Mouse (Mus musculus) hindbrain, embryonic 14.5 days (tissue): ENCODE results near the gene Comtd1. TPM values are rescaled to one million over a fixed set of nuclear protein-coding genes. Genes with fewer than 3 reads are reported as not detected.

Experiments
- ATAC-seq: fragments of 200-750 bp; cut with Nextera tagmentation; 2 replicates; pipeline ENCODE4 v1.8.0; 2017; ENCODE audit warnings: moderate number of reproducible peaks, mild to moderate bottlenecking, moderate TSS enrichment, moderate library complexity; ENCODE audit not compliant: low FRiP score
- DNase-seq: peaks from one replicate; pipeline ENCODE4 v3.0.0-alpha.2; 2015; ENCODE audit warnings: low spot score
- H3K27ac ChIP-seq: fragments of 300-500 bp; sonication (generic); 2 replicates; pipeline ENCODE4 v1.5.1; 2014; ENCODE audit warnings: mild to moderate bottlenecking, moderate library complexity
- H3K27me3 ChIP-seq: fragments of 300-500 bp; sonication (generic); 2 replicates; pipeline ENCODE4 v1.6.1; 2014; ENCODE audit warnings: mild to moderate bottlenecking, low read length, mixed read lengths; ENCODE audit not compliant: control insufficient read depth, insufficient read depth
- H3K36me3 ChIP-seq: fragments of 300-500 bp; sonication (generic); replicated peaks from 2 replicates; pipeline ENCODE4 v1.6.1; 2014; ENCODE audit not compliant: control insufficient read depth, insufficient read depth
- H3K4me1 ChIP-seq: fragments of 300-500 bp; sonication (generic); replicated peaks from 2 replicates; pipeline ENCODE4 v1.6.1; 2014; ENCODE audit warnings: antibody characterized with exemption, low read length, mixed read lengths; ENCODE audit not compliant: control insufficient read depth, insufficient read depth
- H3K4me2 ChIP-seq: fragments of 300-500 bp; sonication (generic); replicated peaks from 2 replicates; pipeline ENCODE4 v1.6.1; 2014; ENCODE audit warnings: mild to moderate bottlenecking, moderate library complexity
- H3K4me3 ChIP-seq: fragments of 300-500 bp; sonication (generic); replicated peaks from 2 replicates; pipeline ENCODE4 v1.5.1; 2014; ENCODE audit warnings: mild to moderate bottlenecking, low read length
- H3K9ac ChIP-seq: fragments of 300-500 bp; sonication (generic); 2 replicates; pipeline ENCODE4 v1.6.1; 2014
- H3K9me3 ChIP-seq: fragments of 300-500 bp; sonication (generic); 2 replicates; pipeline ENCODE4 v1.6.1; 2016; ENCODE audit warnings: low read length; ENCODE audit not compliant: control insufficient read depth
- WGBS: fragments of 180-500 bp; shearing (Covaris S2); extraction: QIAGEN DNeasy Blood & Tissue Kit; methylation state at CpG from one replicate; pipeline ENCODE4 v1.1.7; 2014; 5-methylcytosine and 5-hydroxymethylcytosine counted together
- polyA plus RNA-seq: library from polyadenylated mRNA; unstranded; fragments of >200 nt; fragmentation: Nextera tagmentation; extraction: Ambion mirVana; gene quantifications from 2 replicates; pipeline ENCODE4 v1.2.1, GENCODE M21; 2014

Gene Comtd1
- polyA plus RNA-seq, 1 experiment from 2014 or later, result 55.8 TPM

GRCm38 (mm10) chr14:21853456-21854109, 4.8 kb upstream of the Comtd1 start:
- no peaks in the 10 kb centered on the region for H3K36me3 ChIP-seq
- H3K27me3 ChIP-seq, result no peaks in the 10 kb centered on the region
- H3K4me3 ChIP-seq, result no peak overlapping the region
- no peak overlapping the region for H3K9ac ChIP-seq
- no peak overlapping the region for H3K27ac ChIP-seq
- ATAC-seq, result peak; percentile 7; the same call in 1 of the 2 replicates
- peaks cover 8% of the 10 kb centered on the region for H3K4me1 ChIP-seq
- peak overlapping the region; percentile 38 for H3K4me2 ChIP-seq
- H3K9me3 ChIP-seq, result no peaks in the 10 kb centered on the region
- 9% methylated on average over 17 of the region's 17 CpGs for WGBS
- peak; percentile 81 for DNase-seq

- no peak overlapping the region for H3K4me3 ChIP-seq
- H3K27me3 ChIP-seq, result no peaks in the 10 kb centered on the region
- WGBS, result 85% methylated on average over 16 of the region's 16 CpGs
- H3K9me3 ChIP-seq, result no peaks in the 10 kb centered on the region
- no peaks in the 10 kb centered on the region for H3K36me3 ChIP-seq
- DNase-seq (no peak), ATAC-seq (no peak)
- no peak overlapping the region for H3K9ac ChIP-seq
- no peak overlapping the region for H3K27ac ChIP-seq
- peaks cover 18% of the 10 kb centered on the region for H3K4me1 ChIP-seq
- no peak overlapping the region for H3K4me2 ChIP-seq
Observed at GRCm38 (mm10) chr14:21851996-21852791, 3.4 kb upstream of the Comtd1 start.

GRCm38 (mm10) chr14:21850419-21851127, 1.8 kb upstream of the Comtd1 start:
- no peaks in the 10 kb centered on the region for H3K9me3 ChIP-seq
- peaks cover 22% of the 10 kb centered on the region for H3K4me1 ChIP-seq
- WGBS, result 76% methylated on average over 24 of the region's 24 CpGs
- no peak overlapping the region for H3K9ac ChIP-seq
- H3K27ac ChIP-seq, result no peak overlapping the region; the same call in 1 of the 2 replicates
- H3K4me2 ChIP-seq, result no peak overlapping the region
- peaks cover 15% of the 10 kb centered on the region for H3K36me3 ChIP-seq
- H3K27me3 ChIP-seq, result no peaks in the 10 kb centered on the region
- no peak overlapping the region for H3K4me3 ChIP-seq
- DNase-seq (no peak), ATAC-seq (no peak)

DNA sequence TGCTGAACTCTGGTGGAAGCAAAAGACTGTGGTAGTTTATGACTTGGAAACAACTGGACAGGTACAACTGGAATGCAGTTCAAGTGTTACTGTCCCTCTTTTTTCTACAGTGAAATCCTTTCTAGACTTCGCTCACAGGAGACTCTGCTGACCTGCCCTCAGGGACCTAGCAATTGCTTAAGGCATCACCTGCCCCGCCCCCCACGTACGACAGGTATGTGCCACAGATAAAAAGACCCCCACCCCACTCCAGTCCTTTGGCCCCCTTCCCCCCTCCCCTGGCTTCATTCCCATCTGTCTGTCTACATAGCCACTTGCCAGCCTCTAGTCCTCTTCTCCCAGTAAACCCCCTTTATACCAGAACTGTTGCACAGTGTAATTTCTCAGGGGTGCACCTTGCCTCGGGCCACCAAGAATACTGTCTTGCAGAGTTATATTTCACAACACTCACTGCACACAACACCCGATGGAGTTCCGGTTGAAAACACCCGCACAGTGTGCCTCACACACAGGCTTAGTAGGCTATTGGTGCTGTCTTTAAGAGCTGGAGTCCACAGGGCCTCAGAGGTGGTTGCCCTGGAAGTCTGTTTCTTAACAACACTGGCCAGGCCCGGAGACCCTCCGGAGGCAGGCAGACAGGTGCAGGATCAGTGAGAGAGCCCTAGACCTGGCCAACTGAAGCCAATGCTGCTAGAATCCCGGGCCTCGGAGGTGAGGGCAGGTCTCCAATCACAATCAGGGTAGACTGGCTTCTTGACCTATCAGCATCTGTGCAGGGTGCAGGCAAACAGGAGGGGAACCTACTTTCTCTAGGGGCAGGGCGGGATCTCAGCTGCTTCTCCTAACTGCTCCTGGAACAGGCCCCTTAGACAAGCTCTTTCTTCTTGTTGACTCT, 994 bp upstream of the Comtd1 start:
- no peak for DNase-seq
- Histone ChIP-seq H3K4me3 (no peak overlapping the region), H3K9me3 (no peaks in the 10 kb centered on the region), H3K9ac (no peak overlapping the region), H3K27me3 (no peaks in the 10 kb centered on the region), H3K36me3 (peaks cover 23% of the 10 kb centered on the region), H3K4me2 (no peak overlapping the region), H3K27ac (no peak overlapping the region), H3K4me1 (peaks cover 22% of the 10 kb centered on the region)
- no peak for ATAC-seq
- 88% methylated on average over 13 of the region's 13 CpGs for WGBS

GRCm38 (mm10) chr14:21847381-21848165, 1.2 kb downstream of the Comtd1 start:
- whole genome bisulfite sequencing, result under 1% methylated on average over 50 of the region's 50 CpGs
- Histone ChIP-seq H3K36me3 (peaks cover 45% of the 10 kb centered on the region), H3K4me3 (peak overlapping the region; percentile 79), H3K27ac (peak overlapping the region; percentile 28; the same call in 1 of the 2 replicates), H3K4me1 (peaks cover 15% of the 10 kb centered on the region), H3K9ac (peak overlapping the region; percentile 91), H3K4me2 (peak overlapping the region; percentile 99), H3K27me3 (no peaks in the 10 kb centered on the region), H3K9me3 (no peaks in the 10 kb centered on the region)
- DNase-seq (peak; percentile 66), ATAC-seq (peak; percentile 49)

GRCm38 (mm10) chr14:21846827-21847380, 1.9 kb downstream of the Comtd1 start:
- Histone ChIP-seq H3K4me1 (peaks cover 15% of the 10 kb centered on the region), H3K9me3 (no peaks in the 10 kb centered on the region), H3K4me3 (peak overlapping the region; percentile 79), H3K36me3 (peaks cover 52% of the 10 kb centered on the region), H3K27ac (no peak overlapping the region), H3K9ac (peak overlapping the region; percentile 91; the same call in 1 of the 2 replicates), H3K4me2 (peak overlapping the region; percentile 99), H3K27me3 (no peaks in the 10 kb centered on the region)
- DNase-seq (no peak), ATAC-seq (no peak)
- WGBS, result 19% methylated on average over 10 of the region's 10 CpGs

DNA sequence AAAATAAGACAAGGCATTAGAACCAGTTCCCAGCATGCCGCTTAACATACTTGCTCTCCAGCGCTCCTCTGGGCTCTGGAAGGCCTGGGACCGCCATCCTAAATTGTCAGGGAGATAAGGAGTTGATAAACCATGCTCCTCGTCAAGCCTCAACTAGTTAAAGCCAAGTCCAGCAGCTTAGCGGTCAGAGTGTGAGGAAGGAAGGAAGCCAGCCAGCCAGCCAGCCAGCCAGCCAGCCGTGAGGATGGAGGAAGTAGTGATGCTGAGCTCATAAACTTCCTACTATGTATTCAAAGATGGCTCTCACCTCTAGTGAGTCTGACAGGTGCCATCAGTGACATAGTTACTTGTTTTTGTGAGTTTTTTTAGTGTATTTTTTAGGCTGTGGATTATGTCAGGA, 5.5 kb downstream of the Comtd1 start:
- H3K27ac ChIP-seq, result no peak overlapping the region
- no peaks in the 10 kb centered on the region for H3K27me3 ChIP-seq
- no peak overlapping the region for H3K9ac ChIP-seq
- 87% methylated on average over 6 of the region's 6 CpGs for WGBS
- no peak for DNase-seq
- no peak overlapping the region for H3K4me3 ChIP-seq
- no peak overlapping the region for H3K4me2 ChIP-seq
- ATAC-seq, result no peak
- peaks cover 15% of the 10 kb centered on the region for H3K4me1 ChIP-seq
- peaks cover 87% of the 10 kb centered on the region for H3K36me3 ChIP-seq
- H3K9me3 ChIP-seq, result no peaks in the 10 kb centered on the region
